Mouse (Mus musculus): ENCODE measurements around the gene Arl13b.

Arl13b gene

DNA sequence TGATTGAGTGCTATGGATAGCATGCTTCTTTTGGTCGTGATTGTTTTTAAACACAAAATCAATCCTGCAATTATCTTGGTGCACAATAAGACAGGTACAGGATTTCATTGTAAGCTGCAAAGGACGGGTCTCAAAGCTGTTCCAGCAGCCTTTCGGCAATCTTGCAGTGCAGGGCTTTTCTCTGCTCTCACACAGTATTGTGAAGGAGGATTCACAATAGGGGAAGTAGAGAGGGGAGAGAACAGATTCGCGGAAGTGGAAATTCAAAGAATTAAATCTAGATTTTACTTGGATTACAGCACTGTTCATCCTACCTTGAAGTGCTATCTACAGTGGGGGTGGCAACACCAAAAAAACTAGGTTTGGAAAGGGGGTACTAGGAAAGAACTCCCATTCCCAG is 33.0 kb downstream of the Arl13b start:
- no peak for DNase-seq

GRCm38 (mm10) chr16:62810855-62811254 is 36.0 kb downstream of the Arl13b start:
- DNase-seq, result no peak

DNA sequence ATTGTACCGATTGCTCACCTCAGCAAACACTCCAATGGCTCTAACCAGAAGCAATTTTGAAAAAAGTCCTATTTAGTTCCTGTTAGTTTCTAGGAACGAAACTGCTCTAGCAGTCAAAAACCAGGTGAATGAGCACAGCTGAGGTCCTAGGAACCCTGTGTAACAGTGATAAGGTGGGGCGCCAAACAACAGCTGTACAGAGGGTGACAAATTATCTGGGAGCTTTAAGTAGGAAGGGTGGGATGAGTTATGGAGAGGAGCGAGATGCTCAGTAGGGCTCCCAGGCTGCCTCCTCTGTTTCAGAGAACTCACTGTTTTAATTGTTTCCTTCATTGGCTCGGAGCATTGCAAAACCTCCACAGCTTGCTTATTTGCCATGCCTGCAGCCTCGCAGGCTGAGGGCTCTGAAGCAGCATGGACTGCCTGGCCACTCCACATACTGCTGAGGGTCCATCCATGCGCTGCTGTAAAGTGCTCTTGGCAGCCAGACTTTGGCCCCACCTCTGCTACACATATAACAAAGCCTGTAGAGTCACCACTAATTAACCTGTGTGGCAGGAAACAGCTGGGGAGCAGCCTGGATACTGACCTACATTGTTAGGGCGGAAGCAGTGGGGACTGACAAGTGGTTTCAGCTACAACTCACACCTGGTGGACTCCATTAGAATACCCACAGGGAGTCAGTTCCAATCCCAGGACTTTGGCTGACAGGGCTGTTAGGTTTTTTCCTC is 39.4 kb downstream of the Arl13b start:
- peak; percentile 20 for DNase-seq

GRCm38 (mm10) chr16:62804621-62805020 is 42.2 kb downstream of the Arl13b start:
- no peak for DNase-seq

GRCm38 (mm10) chr16:62799839-62800238 is 47.0 kb downstream of the Arl13b start:
- no peak for DNase-seq

- no peak for DNase-seq
Measured at GRCm38 (mm10) chr16:62799426-62799825, 47.4 kb downstream of the Arl13b start.

GRCm38 (mm10) chr16:62798808-62799207 is 48.0 kb downstream of the Arl13b start:
- no peak for DNase-seq

DNA sequence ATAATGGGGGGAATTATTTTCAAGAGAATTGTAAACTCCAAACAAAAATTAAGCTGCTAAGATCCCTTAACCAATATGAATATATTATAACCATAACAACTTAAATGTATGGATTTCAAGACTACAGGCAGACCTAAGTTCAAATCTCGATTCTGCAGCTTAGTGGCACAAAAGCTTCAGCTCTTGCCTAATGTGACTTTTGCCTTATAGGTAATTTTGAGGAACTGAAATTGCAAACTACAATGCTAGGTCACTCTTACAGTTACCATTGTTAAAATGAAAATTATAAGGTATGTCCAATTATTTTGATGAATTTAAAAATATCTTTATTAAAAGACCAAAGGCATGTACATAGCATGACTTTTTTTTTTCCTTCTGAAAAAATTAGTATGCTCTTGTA is 50.2 kb downstream of the Arl13b start:
- DNase-seq, result no peak

DNA sequence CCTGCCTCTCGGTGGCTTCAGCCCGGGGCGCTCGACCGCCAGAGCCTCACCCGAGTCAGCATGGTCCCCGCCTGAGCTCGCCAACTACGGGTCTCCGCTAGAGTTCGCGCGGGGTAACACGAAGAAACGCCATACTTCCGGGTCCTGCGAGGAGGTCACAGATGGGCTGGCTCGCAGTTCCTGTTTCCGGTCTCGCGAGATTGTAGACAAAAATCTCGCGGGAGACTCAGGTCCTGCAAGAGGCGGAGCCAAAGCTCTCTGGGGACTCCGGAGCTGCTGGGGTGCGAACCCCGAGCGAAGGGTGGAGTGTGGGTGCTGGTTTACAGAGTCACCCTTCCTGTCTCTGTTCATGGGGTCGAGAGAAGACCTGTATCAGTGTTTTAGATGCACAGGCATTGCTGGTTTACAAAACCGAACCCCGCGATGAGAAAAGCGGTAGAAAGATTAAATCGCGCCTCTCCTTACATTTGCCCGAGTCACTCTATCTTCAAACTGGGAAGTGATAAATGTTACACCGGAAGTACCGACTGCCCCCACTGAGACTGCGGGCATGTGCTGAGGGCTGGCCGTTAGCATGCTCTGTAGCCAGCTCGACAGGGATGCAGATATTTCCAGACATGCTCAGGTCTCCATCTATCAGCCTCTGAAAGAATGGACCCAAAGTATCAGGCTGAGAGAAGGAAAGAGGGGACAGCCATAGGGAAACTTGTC is 60.1 kb downstream of the Arl13b start, which contains the start of gene Nsun3:
Gene Nsun3, minus strand, starts transcription at position 198 of the 711 bp plus-strand sequence.
- peak; percentile 97 for DNase-seq

GRCm38 (mm10) chr16:62782229-62782628 is 64.6 kb downstream of the Arl13b start:
- DNase-seq, result peak; percentile 45

DNA sequence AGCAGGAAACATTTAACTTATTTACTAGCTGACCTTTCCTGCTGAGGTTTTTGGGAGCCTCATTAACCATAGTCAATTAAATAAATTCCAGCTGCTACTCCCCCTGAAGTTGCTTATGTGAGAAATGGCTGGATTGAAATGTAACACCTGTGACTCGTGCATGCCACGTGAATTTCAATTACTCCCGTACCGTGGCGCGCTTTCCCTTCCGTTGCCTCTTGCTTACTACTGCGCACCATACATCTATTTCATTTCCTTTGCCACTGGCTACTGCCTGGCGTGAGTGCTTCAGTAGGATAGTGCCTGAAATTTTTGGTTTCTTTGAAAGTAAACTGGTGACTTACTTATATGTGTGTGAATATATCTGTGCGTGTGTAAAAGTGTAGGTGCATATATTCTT is 68.6 kb downstream of the Arl13b start:
- DNase-seq, result no peak

GRCm38 (mm10) chr16:62776034-62776433 is 70.8 kb downstream of the Arl13b start:
- DNase-seq, result no peak

DNA sequence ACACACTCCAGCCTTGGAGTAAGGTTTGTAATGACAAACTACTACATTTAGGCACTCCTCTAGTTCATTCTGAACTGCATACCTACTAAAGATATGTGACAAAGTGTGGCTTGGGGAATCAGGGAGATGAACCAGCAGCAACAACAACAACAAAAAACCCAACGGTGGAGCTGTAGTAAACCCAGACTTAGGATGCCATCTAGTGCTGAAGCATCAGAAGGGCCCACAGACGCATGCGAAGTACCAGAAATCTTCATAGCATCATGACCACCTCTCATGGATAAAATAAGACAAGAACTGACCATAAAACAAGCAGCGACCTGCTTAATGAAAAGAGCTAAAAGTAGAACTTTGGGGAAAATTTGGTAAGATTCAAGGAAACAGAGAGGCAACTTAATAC is 73.4 kb downstream of the Arl13b start:
- no peak for DNase-seq

GRCm38 (mm10) chr16:62758340-62758739 is 88.5 kb downstream of the Arl13b start:
- DNase-seq, result peak; percentile 18

DNA sequence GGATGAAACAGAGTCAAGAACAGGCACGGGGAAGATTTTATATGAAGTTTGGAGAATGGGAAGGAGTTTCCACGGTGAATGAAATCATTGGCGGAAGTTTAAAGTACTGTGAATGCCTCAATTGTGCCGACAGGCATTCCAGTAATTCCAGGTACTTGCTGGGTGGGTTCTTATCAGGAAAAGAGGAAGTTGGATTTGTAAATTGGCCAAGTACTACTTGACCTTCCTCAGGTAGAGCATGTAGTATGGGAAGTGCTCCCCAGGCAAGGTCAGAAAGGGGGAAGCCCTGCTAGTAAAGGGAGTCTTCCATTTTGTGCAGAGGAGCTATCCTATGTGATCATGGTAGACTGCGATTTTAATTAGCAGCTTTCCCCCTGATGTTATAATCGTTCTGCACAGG is 91.5 kb downstream of the Arl13b start:
- peak; percentile 5 for DNase-seq

GRCm38 (mm10) chr16:62753597-62753996 is 93.2 kb downstream of the Arl13b start:
- DNase-seq, result no peak

GRCm38 (mm10) chr16:62753079-62753478 is 93.8 kb downstream of the Arl13b start:
- no peak for DNase-seq

- DNase-seq, result no peak
Measured at GRCm38 (mm10) chr16:62745875-62746274, 101.0 kb downstream of the Arl13b start.
